Mouse (Mus musculus) splenic B cell, adult 2 months (primary cell): Measurements from ENCODE around the gene Atp6v0b.

Source experiments
- DNase-seq: peaks from one replicate; pipeline ENCODE4 v3.0.0-alpha.2; 2011; ENCODE audit warnings: low read depth, low spot score
- H3K27me3 ChIP-seq: 2 replicates; pipeline ENCODE4 v1.6.1; 2012; ENCODE audit warnings: mild to moderate bottlenecking, low read length, moderate library complexity, mixed read lengths; ENCODE audit not compliant: control insufficient read depth, poor library complexity, insufficient read depth, severe bottlenecking
- H3K36me3 ChIP-seq: 2 replicates; pipeline ENCODE4 v1.6.1; 2012; ENCODE audit warnings: mild to moderate bottlenecking, low read length, moderate library complexity, mixed read lengths; ENCODE audit not compliant: control insufficient read depth, poor library complexity, insufficient read depth, severe bottlenecking

The Atp6v0b gene

DNA sequence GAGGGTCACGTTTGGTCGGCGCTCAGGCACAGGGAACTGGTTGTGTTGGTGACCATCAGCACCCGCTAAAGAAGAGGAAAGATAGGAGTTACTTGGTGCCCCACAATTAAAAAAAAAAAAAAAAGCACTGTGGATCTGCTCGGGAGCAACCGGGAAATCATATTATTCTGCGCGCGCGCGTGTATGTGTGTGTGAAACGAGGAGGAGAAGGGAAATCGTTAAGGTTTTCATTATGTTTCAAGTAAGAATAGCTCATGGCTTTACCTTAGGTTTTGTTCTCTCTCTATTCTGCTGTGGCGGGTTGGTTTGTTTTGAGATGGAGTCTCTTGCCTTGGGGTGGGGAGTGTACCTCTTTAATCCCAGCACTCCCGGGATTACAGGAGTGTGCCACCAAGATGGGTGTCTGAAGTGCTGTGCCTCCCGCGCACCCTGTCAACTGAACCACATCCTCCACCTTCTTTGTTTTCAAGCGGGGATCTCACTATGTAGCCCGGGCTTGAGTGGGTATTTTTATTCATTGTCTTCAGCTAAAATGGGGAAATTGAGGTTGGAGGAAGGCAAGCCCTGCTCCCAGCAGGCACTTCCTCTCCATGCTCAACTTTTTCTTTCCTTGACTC, 28.5 kb upstream of the Atp6v0b start:
- Histone ChIP-seq H3K36me3 (no peaks in the 10 kb centered on the region; the same call in 1 of the 2 replicates), H3K27me3 (no peaks in the 10 kb centered on the region)
- DNase-seq = no peak

DNA sequence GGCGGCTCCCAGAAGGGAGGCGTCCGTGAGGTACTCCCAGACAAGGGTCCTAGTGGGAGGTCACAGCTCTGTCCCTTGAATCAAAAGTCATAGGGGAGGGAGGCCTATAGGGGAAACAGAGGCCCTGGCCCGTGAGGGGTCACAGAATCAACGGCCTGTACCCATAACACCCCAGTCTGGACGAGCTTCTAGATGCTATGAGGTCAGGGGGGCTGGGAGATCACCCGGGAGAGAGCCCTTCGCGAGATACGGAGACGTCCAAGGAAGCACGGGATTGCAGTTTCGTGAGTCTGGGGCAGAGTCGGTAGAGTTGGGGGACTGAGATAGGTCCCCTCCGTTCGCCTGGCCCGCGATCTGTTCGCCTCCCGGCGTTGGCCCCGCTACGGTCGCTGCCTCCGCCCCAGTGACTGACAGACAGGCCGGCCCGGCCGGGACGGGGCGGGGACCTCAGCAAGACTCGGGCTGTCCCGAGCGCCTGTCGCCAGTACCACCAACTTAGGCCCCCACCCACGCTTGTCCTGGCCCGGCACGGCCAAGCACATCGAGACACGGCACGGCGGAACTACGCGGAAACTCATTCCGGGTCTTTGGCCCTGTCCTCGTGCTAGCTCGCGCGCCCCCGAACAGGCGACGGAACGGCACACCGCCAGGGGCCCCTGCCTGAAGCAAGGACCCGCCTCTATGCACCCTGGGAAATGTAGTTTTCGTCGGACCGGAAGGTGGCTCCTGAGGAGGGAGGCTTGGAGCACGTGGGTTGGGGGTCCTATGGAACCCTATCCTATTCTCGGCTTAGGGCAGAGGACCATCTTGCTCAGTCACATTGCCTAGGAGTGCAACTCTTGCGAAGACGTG, 27.7 kb upstream of the Atp6v0b start, which contains the start of gene Ipo13:
Gene Ipo13 (minus strand): TSS at position 409 of the 852 bp plus-strand sequence.
- no peaks in the 10 kb centered on the region for H3K27me3 ChIP-seq

DNA sequence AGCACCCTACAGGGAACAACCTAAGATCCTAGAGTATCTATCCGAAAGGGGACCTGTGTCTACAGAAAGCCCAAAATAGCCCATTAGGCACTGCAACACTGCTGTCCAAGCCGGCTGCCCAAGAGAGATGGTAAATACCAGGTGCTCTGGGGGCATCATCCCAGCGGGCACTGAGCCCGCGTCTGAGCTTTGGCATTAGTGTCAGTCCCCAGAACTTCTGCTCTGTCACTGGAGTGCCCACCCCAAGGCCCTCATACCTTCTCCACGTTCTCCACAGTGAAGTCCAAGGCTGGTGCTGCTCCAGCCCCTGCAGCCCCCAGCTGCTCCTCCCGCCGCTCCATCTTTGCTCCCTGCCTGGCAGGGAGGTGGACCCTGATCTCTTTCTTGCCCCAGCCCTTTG, 26.9 kb upstream of the Atp6v0b start:
- Histone ChIP-seq H3K27me3 (no peaks in the 10 kb centered on the region), H3K36me3 (no peaks in the 10 kb centered on the region; the same call in 1 of the 2 replicates)
- no peak for DNase-seq

More for the DNA sequence above, 27.7 kb upstream of the Atp6v0b start, which contains the start of gene Ipo13:
- H3K36me3 ChIP-seq = no peaks in the 10 kb centered on the region; the same call in 1 of the 2 replicates
- DNase-seq = peak; percentile 93

DNA sequence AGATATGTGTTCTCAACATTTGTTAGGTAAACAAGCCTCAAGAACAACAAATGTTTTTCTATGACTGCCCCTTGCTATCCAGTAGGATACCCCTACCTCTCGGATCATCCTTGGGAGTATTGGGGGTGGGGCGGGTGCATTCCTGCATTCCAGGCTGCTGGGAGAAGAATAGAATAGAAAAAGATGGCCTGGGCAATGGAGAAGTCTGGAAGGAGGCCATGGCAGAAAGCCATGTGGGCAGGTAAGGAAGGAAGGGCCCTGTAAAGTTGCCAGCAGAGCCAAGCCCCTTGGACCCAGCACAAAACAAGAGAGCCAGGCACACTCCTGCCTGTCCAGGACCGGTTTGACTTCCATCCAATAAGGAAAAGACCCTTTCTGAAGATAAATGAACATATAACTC, 26.3 kb upstream of the Atp6v0b start:
- no peak for DNase-seq
- H3K27me3 ChIP-seq = no peaks in the 10 kb centered on the region
- no peaks in the 10 kb centered on the region; the same call in 1 of the 2 replicates for H3K36me3 ChIP-seq

DNA sequence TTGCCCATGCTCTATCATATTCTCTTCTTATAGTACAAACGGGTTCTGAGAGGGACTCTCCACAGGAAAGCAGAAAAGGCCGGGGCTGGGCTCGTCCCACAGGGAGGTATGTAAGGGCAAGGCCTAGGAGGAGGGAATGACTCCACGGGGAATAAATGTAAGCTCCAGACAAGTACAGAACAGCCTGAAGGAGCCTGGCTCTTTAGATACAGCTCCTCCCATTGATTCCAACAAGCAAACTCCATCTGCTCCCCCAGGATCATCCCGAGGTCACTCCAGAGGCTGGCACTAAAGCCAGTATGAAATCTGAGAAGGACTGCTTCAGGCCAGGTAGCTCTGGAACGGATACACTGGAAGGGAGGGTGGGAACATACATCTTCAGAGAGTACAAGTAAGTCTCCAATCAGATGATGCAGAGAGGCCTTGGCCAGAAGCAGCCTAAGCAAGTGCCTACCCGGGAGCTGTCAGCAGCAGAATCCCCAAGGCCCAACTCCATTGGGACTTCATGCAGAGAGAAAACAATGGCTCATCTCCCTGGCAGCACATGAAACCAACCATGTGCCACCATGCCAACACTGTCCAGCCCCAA, 25.6 kb upstream of the Atp6v0b start:
- no peak for DNase-seq
- Histone ChIP-seq H3K36me3 (no peaks in the 10 kb centered on the region; the same call in 1 of the 2 replicates), H3K27me3 (no peaks in the 10 kb centered on the region)

DNA sequence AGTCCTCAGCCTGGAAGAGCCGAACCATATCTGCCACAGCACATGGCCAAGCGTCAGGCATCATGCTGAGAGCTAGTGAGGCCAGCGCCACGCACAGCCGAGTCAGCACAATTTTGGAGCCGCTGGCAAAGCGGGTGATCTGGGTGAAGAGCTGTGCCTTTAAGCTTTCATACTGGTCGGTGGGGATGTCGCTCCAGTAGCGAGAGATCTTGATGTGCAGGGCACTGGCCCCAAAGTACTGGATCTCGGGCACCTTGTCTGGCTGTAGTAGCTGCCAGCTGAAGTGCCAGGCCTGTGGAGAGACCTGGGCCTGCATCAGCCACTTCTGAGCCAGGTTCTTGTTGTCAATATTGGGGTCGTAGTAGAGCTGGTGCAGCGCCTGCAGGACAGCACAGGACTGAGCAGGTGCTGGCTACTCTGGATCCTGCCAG, 25.0 kb upstream of the Atp6v0b start:
- no peaks in the 10 kb centered on the region; the same call in 1 of the 2 replicates for H3K36me3 ChIP-seq
- no peak for DNase-seq
- H3K27me3 ChIP-seq = no peaks in the 10 kb centered on the region

DNA sequence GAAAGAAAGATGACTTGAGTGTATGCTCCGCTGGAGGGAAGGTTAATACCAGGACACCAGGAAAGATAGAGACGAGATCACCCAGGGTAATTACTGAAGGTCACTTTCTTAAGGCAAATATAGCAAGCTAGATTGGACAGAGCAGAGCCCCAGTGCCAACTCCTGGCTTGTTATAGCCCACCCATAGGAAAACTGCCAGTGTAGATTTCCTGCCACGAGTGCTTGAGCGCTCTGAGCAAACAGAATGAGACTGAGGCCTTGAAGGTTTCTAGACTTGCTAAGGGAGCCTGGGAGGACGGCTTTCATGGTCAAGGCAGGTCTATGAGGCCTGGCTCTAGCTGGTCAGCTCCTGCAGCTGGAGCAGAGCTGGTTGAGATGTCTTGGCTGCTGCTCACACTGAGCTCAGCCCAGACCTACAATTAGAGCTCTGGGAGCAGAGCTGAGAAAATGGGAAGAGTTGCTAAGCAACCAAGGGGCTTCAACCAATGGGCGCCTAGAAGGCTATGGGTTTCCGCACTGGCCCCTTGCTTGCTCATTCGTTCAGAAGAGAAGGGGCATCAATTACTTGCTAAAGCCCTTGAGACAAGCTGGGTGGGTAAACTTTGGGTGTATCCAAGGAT, 21.8 kb upstream of the Atp6v0b start:
- no peak for DNase-seq
- no peaks in the 10 kb centered on the region for H3K27me3 ChIP-seq

DNA sequence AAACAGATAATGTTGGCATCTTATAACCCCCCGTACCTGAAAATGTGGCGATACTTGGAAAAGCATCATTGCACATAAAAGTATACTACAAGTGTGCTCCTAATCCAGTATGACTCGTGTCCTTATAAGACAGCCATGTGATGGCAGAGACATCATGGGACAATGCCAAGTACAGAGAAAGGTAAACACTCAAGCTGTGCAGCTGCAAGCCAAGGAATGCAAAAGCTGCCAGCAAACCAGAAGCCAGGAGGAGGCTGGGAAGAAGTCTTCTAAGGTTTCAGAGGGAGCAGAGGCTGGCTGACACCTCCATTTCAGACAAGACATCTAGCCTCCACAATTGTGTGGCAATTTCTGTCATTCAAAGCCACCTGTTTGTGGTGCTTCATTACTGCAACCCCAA, 19.1 kb upstream of the Atp6v0b start:
- no peak for DNase-seq
- peaks cover 4% of the 10 kb centered on the region for H3K36me3 ChIP-seq

More for the DNA sequence above, 21.8 kb upstream of the Atp6v0b start:
- H3K36me3 ChIP-seq = no peaks in the 10 kb centered on the region; the same call in 1 of the 2 replicates

DNA sequence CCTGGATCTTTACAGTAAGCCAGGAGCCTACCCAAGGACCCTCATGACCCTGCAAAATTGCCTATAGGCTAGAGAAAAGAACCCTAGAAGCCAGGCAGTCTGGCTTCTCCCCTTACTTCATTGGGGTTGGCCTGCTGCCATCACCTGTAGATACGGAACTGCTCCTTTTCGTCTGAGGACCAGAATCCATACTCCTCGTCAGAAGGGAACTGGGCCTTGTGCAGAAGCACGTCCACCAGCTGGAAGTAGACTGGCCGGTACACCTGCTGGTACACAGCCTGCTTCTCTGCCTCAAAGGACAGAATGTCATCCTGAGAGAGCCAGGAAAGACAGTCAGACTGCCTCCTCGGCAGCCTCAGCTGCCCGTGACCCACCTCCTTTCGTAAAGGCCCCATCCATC, 17.6 kb upstream of the Atp6v0b start:
- peaks cover 5% of the 10 kb centered on the region for H3K36me3 ChIP-seq
- DNase-seq = no peak
- H3K27me3 ChIP-seq = no peaks in the 10 kb centered on the region

More for the DNA sequence above, 19.1 kb upstream of the Atp6v0b start:
- no peaks in the 10 kb centered on the region for H3K27me3 ChIP-seq

DNA sequence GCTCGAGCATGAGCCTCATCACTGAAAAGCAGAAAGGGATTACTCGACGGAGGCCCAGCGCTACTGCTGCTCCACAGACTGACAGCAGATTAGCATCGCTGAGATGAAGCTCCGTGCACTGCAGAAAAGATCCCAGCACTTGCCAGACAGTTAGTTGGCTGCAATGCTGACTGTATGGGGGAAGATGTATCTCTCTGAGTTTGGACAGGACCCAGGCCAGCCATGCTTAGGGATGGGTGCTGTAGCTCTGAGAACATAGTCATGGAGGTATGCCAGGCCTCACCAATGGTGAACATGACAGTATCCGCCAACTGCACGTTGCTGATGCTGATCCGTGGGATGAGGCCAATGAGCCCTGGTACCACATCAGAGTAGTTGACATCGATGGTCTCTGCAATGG, 17.0 kb upstream of the Atp6v0b start:
- H3K27me3 ChIP-seq = no peaks in the 10 kb centered on the region
- peaks cover 5% of the 10 kb centered on the region for H3K36me3 ChIP-seq
- no peak for DNase-seq

DNA sequence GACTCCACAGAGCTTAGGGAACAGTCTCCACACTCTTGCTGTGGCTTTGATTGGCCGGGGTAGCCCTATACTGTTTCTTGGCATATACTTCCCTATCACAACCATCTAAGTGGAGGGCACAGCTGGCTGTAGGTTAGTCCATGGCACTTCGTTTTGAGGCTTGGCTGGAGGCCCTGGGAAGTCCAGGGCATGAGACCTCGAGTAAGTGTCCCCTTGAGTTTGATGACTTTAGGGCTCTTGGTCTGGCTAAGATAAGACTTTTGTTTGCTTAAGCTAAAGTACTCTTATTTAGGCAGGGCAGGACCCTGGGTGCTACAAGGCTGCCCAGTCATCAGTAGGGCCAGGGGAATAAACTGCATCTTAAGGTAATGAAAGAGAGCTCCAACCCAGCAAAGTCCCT, 11.0 kb upstream of the Atp6v0b start:
- Histone ChIP-seq H3K36me3 (peaks cover 5% of the 10 kb centered on the region), H3K27me3 (no peaks in the 10 kb centered on the region)
- no peak for DNase-seq

DNA sequence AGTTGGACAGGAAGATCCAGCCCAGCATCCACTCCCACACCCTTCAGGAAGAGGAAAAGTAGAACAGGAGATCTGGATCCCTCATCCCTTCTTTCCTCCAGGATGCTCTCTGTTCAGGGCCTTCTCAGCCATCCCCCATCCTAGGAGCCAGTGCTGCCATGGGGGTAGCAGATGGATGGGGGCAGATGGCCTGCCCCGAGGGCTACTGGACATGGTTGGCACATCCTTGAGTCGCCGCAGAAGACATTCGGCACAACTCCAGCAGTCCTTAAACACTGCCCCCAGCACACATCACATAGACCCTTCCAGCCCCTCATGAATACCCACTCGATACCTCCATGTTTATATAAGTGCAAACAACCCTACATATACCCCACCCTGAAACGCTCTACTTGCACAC, 8.9 kb upstream of the Atp6v0b start:
- H3K36me3 ChIP-seq = no peaks in the 10 kb centered on the region; the same call in none of the 2 replicates
- H3K27me3 ChIP-seq = no peaks in the 10 kb centered on the region
- DNase-seq = no peak

DNA sequence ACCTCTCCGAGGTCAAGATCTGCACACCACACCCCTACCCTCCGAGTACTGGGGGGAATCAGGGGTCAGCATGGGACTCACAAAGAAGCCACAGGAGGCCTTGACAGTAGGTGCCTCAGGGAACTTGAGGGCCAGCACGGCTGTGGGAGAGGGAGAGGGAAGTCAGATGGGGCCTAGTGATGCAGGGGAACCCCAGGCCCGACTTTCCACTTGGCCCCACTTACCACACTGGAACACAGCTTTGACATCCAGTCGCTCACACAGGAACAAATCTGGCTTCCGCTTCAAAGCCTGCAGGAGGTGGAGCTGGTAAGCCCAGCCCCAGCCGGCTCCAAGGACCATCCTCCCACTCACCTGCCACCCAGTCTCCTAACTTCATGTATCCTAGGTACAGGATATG, 8.2 kb upstream of the Atp6v0b start:
- H3K27me3 ChIP-seq = no peaks in the 10 kb centered on the region
- DNase-seq = no peak
- no peaks in the 10 kb centered on the region; the same call in none of the 2 replicates for H3K36me3 ChIP-seq

DNA sequence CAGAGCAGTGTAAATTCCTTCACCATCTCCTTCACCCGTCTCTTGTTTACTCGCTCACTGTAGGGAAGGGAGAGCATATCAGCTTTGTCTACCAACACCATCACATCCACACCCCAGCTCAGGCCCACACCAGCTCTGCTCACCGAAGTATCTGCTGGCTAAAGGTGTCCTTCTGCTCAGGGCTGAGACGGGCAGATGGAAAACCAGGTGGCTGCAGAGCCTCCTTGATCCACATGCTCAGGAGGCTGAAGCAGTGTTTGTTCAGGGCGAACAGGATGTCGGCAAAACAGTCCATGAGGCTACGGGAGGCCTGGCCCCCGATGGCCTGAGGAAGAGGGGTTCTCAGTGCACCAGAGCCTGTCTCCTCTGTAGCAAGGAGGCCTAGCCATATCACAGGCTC, 7.5 kb upstream of the Atp6v0b start:
- DNase-seq = no peak
- no peaks in the 10 kb centered on the region; the same call in none of the 2 replicates for H3K36me3 ChIP-seq

More for the DNA sequence above, 7.5 kb upstream of the Atp6v0b start:
- H3K27me3 ChIP-seq = no peaks in the 10 kb centered on the region
